Mouse (Mus musculus) lung, adult 2 months (tissue): ENCODE measurements at regions not wholly inside any gene's neighbourhood (a gene's known extent, or its start where the extent isn't known, plus 50 kb on each side); places are given as distances from the start of the nearest gene placed in this dataset.

ENCODE experiments used
- CTCF ChIP-seq: fragments of 200-500 bp; IDR thresholded peaks from 2 replicates; pipeline ENCODE4 v1.5.1; 2011; ENCODE audit warnings: mild to moderate bottlenecking, low read length, control low read depth; ENCODE audit not compliant: insufficient read depth
- POLR2A ChIP-seq: fragments of 200-500 bp; IDR thresholded peaks from 2 replicates; pipeline ENCODE4 v1.6.1; 2011; ENCODE audit warnings: low read depth, mild to moderate bottlenecking, control low read depth, low read length, borderline replicate concordance; ENCODE audit errors: extremely low read depth

DNA sequence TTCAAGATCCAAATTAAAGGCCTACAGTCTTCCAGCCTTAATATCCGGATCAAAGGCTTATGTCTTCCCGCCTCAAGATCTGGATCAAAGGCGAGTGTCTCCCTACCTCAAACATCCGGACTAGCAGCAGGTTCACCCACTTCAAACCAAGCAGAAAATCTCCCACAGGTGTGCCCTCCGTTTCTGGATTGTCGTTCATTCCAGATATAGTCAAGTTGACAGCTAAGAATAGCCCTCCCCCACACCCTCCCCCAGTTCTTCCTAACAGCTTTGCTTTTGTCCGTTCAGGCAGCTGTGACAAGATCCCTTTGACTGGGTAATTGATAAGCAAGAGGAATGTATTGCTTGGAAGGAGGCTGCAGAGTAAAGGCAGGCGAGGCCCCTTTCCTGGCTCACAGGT is 118.3 kb upstream of the Serp2 start:
- TF ChIP-seq CTCF (no peak), POLR2A (no peak)
